Mouse (Mus musculus): Measurements from ENCODE around the gene Hook1. TPM values are rescaled to one million over a fixed set of nuclear protein-coding genes. Genes with fewer than 3 reads are reported as not detected.
"Not testable (repeated sequence)": the region's sequence is repeated elsewhere in the genome, so short reads cannot be mapped to it uniquely, and the experiment has no call there.

The Hook1 gene
- polyA plus RNA-seq, 1 experiment from 2014 or later: 7.9 TPM

DNA sequence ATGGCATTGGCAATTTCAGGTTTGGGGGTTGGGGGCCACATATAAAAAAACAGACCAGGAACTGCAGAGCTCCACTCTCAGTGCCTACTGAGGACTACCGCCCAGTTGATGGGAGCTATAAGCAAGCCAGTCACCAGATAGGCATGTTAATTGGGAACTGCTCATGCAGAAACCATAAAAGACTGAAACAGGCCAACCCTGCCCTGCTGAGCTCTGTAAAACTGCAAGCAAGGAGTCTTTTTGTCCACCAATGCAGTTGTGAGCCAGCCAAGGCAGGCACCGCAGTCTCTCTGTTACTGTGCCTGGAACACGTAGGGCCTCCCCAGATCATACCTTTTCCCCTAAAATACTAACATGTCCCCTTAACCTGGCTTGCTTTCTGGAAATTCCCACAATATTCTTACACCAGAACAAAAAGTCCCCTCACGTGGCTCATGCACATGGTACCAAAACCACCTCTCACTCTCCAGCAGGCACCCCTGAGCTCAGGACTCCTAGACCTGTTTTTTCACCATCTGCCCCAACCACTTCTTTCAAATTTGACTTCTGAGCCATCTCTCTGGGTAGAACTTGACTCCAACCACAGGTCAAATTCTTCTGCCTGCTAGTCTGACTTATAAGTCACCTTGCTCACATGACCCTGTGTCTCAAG is 32.5 kb upstream of the Hook1 start:
- Histone ChIP-seq H3K27me3 (ENCODE audit: control insufficient read depth, insufficient read depth, low read depth, low read length) (no peaks in the 10 kb centered on the region), H3K27ac (ENCODE audit: low read length) (no peak overlapping the region), H3K36me3 (ENCODE audit: control insufficient read depth, insufficient read depth) (no peaks in the 10 kb centered on the region), H3K4me3 (ENCODE audit: low read depth, low read length) (no peak overlapping the region), H3K9ac (ENCODE audit: low read depth, low read length) (no peak overlapping the region), H3K4me1 (ENCODE audit: control insufficient read depth, low read depth, low read length) (no peaks in the 10 kb centered on the region), H3K9me3 (replicated peaks; ENCODE audit: control insufficient read depth, low read length) (no peaks in the 10 kb centered on the region), H3K4me2 (ENCODE audit: low read depth, low read length) (no peak overlapping the region)
- ATAC-seq (ENCODE audit: low read depth): no peak
- WGBS (ENCODE audit: insufficient replicate concordance): 69% methylated on average over 4 of the region's 4 CpGs

DNA sequence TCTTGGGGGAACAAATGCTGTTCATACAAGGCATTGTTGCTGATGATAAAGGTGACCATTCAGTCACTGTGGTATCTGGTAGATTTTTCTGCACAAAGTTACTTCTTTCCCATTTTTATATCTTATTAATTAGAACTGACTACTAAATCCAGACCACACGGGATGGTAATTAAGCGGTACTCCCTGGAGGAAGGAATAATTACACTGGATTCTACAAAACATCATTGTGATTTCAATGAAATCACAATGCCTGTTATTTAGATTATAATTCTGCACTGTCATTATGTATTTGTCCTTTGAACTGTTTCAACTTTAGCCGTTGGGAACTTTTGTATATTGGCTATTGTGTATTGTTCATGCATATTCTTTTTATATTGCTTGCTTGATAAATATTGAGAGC is 28.3 kb upstream of the Hook1 start:
- Histone ChIP-seq H3K36me3 (ENCODE audit: control insufficient read depth, insufficient read depth) (no peaks in the 10 kb centered on the region), H3K27me3 (ENCODE audit: control insufficient read depth, insufficient read depth, low read depth, low read length) (no peaks in the 10 kb centered on the region), H3K4me3 (ENCODE audit: low read depth, low read length) (no peak overlapping the region), H3K4me2 (ENCODE audit: low read depth, low read length) (no peak overlapping the region), H3K9ac (ENCODE audit: low read depth, low read length) (no peak overlapping the region), H3K4me1 (ENCODE audit: control insufficient read depth, low read depth, low read length) (no peaks in the 10 kb centered on the region), H3K9me3 (replicated peaks; ENCODE audit: control insufficient read depth, low read length) (no peaks in the 10 kb centered on the region), H3K27ac (ENCODE audit: low read length) (no peak overlapping the region)
- ATAC-seq (ENCODE audit: low read depth): no peak
- 65% methylated on average over 3 of the region's 3 CpGs for WGBS (ENCODE audit: insufficient replicate concordance)

DNA sequence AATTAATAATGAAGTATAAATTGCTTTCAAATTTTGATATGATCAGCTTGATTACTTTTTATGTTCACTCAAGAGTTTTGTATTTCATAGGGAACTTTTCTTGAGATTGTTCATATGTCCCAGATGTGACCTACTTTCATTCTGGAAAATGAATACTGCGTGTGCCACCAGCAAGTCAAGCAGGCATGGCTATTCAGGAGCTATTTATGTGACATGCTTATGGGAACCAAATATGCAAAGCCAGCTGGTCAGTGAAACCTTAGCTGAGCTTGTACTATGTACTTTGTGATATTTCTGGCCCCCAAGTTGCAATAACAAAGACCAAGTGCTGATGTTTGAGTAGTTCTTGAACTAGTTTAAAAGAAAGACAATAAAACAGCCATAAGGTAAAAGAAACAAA is 19.1 kb upstream of the Hook1 start:
- Histone ChIP-seq H3K36me3 (ENCODE audit: control insufficient read depth, insufficient read depth) (no peaks in the 10 kb centered on the region), H3K4me3 (ENCODE audit: low read depth, low read length) (no peak overlapping the region), H3K27ac (ENCODE audit: low read length) (no peak overlapping the region), H3K27me3 (ENCODE audit: control insufficient read depth, insufficient read depth, low read depth, low read length) (no peaks in the 10 kb centered on the region), H3K9me3 (replicated peaks; ENCODE audit: control insufficient read depth, low read length) (no peaks in the 10 kb centered on the region), H3K4me2 (ENCODE audit: low read depth, low read length) (no peak overlapping the region), H3K9ac (ENCODE audit: low read depth, low read length) (no peak overlapping the region), H3K4me1 (ENCODE audit: control insufficient read depth, low read depth, low read length) (no peaks in the 10 kb centered on the region)
- WGBS (ENCODE audit: insufficient replicate concordance): 51% methylated on average over 1 of the region's 1 CpGs
- ATAC-seq (ENCODE audit: low read depth): no peak

DNA sequence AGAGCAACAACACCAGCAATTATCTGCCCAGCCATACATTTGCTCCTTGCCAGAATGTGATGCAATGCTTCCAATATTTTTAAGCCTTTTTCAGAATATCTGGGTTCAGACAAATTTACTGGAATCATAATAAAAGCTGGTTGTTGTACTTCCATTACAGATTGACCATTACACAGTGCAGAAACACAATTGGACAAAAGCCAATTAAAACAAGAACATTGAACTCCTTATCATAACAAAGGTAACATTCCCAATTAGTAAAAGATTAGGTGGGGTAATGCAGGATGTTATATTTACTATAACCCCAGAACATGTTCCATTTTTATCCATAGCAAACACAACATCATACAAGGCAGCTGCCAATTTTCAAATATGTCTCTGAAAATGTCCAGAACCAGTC is 13.7 kb upstream of the Hook1 start:
- no peak for ATAC-seq (ENCODE audit: low read depth)
- H3K4me3 ChIP-seq (ENCODE audit: low read depth, low read length): no peak overlapping the region
- no peak overlapping the region for H3K27ac ChIP-seq (ENCODE audit: low read length)
- H3K9me3 ChIP-seq (replicated peaks; ENCODE audit: control insufficient read depth, low read length): no peaks in the 10 kb centered on the region
- no peak overlapping the region for H3K9ac ChIP-seq (ENCODE audit: low read depth, low read length)
- H3K4me2 ChIP-seq (ENCODE audit: low read depth, low read length): no peak overlapping the region
- H3K36me3 ChIP-seq (ENCODE audit: control insufficient read depth, insufficient read depth): no peaks in the 10 kb centered on the region
- no peaks in the 10 kb centered on the region for H3K4me1 ChIP-seq (ENCODE audit: control insufficient read depth, low read depth, low read length)
- H3K27me3 ChIP-seq (ENCODE audit: control insufficient read depth, insufficient read depth, low read depth, low read length): no peaks in the 10 kb centered on the region

DNA sequence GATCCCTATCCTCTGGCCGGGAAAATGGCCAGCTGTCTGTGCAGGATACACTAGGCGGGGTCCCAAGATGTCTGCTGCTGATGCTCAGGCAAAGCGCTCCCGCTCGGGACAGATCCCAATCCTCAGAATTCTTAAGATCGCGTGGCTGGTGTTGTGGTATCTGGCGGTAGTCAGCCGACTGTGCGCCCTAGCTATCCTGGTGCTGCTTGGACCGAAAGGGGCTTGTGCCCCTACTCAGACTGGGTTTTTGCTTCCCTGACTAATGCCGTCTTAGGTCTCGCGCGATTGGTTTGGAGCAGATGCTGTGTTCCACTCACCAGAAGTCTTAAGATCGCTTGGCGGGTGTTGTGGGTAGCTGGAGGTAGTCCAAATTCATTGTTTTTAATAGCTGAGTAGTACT is 15.2 kb downstream of the Hook1 start:
- 82% methylated on average over 17 of the region's 17 CpGs for WGBS (ENCODE audit: insufficient replicate concordance)
- not testable (repeated sequence) for ATAC-seq (ENCODE audit: low read depth); H3K9ac ChIP-seq (ENCODE audit: low read depth, low read length)

DNA sequence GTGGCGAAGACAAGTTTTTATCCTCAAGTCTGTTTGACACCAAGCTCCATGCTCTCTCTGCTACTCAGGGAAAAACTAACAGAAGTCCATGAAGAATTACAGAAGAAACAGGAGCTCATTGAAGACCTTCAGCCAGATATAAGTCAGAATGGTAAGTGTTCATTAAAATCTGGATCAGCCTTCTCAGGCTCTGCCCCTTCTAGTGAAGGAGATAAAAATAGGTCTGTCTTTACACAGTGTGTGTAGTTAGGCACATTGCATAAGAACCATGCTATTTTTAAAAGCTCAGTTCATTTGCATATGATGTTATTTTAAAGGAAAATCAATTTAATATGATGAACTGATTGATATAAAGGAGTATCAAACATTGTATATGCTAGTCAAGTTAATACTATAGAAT is 49.8 kb downstream of the Hook1 start:
- no peaks in the 10 kb centered on the region for H3K4me1 ChIP-seq (ENCODE audit: control insufficient read depth, low read depth, low read length)
- no peaks in the 10 kb centered on the region for H3K36me3 ChIP-seq (ENCODE audit: control insufficient read depth, insufficient read depth)
- ATAC-seq (ENCODE audit: low read depth): no peak
- H3K9ac ChIP-seq (ENCODE audit: low read depth, low read length): no peak overlapping the region
- H3K4me2 ChIP-seq (ENCODE audit: low read depth, low read length): no peak overlapping the region
- WGBS (ENCODE audit: insufficient replicate concordance): 70% methylated on average over 1 of the region's 1 CpGs
- no peaks in the 10 kb centered on the region for H3K27me3 ChIP-seq (ENCODE audit: control insufficient read depth, insufficient read depth, low read depth, low read length)
- no peak overlapping the region for H3K4me3 ChIP-seq (ENCODE audit: low read depth, low read length)
- no peak overlapping the region for H3K27ac ChIP-seq (ENCODE audit: low read length)
- H3K9me3 ChIP-seq (replicated peaks; ENCODE audit: control insufficient read depth, low read length): no peaks in the 10 kb centered on the region

More for the DNA sequence above, 15.2 kb downstream of the Hook1 start:
- not testable (repeated sequence) for H3K27me3 ChIP-seq (ENCODE audit: control insufficient read depth, insufficient read depth, low read depth, low read length); H3K4me2 ChIP-seq (ENCODE audit: low read depth, low read length); H3K4me3 ChIP-seq (ENCODE audit: low read depth, low read length); H3K9me3 ChIP-seq (replicated peaks; ENCODE audit: control insufficient read depth, low read length); H3K4me1 ChIP-seq (ENCODE audit: control insufficient read depth, low read depth, low read length); H3K36me3 ChIP-seq (ENCODE audit: control insufficient read depth, insufficient read depth); H3K27ac ChIP-seq (ENCODE audit: low read length)

DNA sequence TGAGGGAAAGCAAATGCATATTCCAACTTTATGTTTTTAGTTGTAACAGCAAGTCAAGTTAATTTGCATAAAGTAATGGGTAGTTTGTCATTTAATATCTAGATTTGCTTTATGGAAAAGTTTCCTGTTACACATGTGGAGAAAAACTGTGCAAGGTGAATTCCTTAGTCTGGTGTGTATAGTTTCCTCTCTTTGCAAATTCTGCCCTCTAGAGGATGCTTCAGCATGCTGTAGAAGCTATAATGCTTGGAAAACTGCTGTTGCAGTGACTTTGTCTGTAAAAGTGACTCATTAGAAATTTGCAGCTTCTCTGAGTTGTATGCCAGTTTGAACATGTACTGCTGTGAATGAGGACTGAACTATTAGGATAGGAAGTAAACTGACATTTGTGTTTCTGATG is 55.8 kb downstream of the Hook1 start:
- no peak overlapping the region for H3K27ac ChIP-seq (ENCODE audit: low read length)
- no peak overlapping the region for H3K9ac ChIP-seq (ENCODE audit: low read depth, low read length)
- H3K4me1 ChIP-seq (ENCODE audit: control insufficient read depth, low read depth, low read length): no peaks in the 10 kb centered on the region
- no peak overlapping the region for H3K4me2 ChIP-seq (ENCODE audit: low read depth, low read length)
- H3K4me3 ChIP-seq (ENCODE audit: low read depth, low read length): no peak overlapping the region
- ATAC-seq (ENCODE audit: low read depth): no peak
- no peaks in the 10 kb centered on the region for H3K27me3 ChIP-seq (ENCODE audit: control insufficient read depth, insufficient read depth, low read depth, low read length)
- H3K9me3 ChIP-seq (replicated peaks; ENCODE audit: control insufficient read depth, low read length): no peaks in the 10 kb centered on the region
- H3K36me3 ChIP-seq (ENCODE audit: control insufficient read depth, insufficient read depth): no peaks in the 10 kb centered on the region

DNA sequence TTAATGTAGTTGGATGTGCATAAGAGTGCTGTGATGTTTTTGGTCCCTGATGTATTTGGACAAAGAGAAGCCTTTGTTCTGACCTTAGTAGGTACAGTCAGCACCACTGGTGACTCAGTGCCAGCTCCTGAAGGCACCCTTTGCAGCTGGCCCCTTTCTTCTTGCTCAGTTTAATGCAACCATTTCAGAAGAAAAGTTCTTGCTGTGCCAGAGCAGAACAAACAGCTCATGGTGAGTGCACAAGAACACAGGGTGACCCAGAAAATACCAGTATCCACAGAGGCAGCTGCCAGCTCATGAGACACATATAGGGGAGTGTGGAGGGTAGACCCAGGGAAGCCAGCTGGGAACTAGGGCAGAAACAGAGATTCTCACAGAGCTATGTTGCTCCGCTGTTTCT is 61.4 kb downstream of the Hook1 start:
- no peaks in the 10 kb centered on the region for H3K4me1 ChIP-seq (ENCODE audit: control insufficient read depth, low read depth, low read length)
- 78% methylated on average over 1 of the region's 1 CpGs for WGBS (ENCODE audit: insufficient replicate concordance)
- H3K9ac ChIP-seq (ENCODE audit: low read depth, low read length): no peak overlapping the region
- H3K27ac ChIP-seq (ENCODE audit: low read length): no peak overlapping the region
- no peaks in the 10 kb centered on the region for H3K27me3 ChIP-seq (ENCODE audit: control insufficient read depth, insufficient read depth, low read depth, low read length)
- no peak overlapping the region for H3K4me3 ChIP-seq (ENCODE audit: low read depth, low read length)
- no peaks in the 10 kb centered on the region for H3K36me3 ChIP-seq (ENCODE audit: control insufficient read depth, insufficient read depth)
- H3K9me3 ChIP-seq (replicated peaks; ENCODE audit: control insufficient read depth, low read length): no peaks in the 10 kb centered on the region
- no peak overlapping the region for H3K4me2 ChIP-seq (ENCODE audit: low read depth, low read length)
- ATAC-seq (ENCODE audit: low read depth): no peak

DNA sequence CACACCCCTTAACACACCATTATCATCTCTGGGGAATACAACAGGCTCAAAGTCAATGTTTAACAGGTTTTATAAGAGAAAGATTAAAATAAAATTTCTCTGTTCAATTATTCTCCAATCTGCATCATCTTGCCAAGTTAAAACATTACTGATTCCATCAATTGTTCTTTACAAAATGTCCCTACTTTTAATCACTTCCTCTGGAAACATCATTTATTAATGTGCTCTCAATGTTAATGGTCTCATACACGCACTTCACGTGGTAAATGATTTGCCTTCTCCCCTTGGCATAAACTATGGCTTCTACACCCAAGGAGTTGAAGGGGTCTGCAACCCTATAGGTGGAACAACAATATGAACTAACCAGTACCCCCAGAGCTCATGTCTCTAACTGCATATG is 93.1 kb downstream of the Hook1 start:
- no peak overlapping the region for H3K9ac ChIP-seq (ENCODE audit: low read depth, low read length)
- H3K9me3 ChIP-seq (replicated peaks; ENCODE audit: control insufficient read depth, low read length): no peaks in the 10 kb centered on the region
- ATAC-seq (ENCODE audit: low read depth): no peak
- H3K27me3 ChIP-seq (ENCODE audit: control insufficient read depth, insufficient read depth, low read depth, low read length): no peaks in the 10 kb centered on the region
- no peak overlapping the region for H3K4me3 ChIP-seq (ENCODE audit: low read depth, low read length)
- H3K4me2 ChIP-seq (ENCODE audit: low read depth, low read length): no peak overlapping the region
- H3K36me3 ChIP-seq (ENCODE audit: control insufficient read depth, insufficient read depth): no peaks in the 10 kb centered on the region
- no peaks in the 10 kb centered on the region for H3K4me1 ChIP-seq (ENCODE audit: control insufficient read depth, low read depth, low read length)
- H3K27ac ChIP-seq (ENCODE audit: low read length): no peak overlapping the region
- 65% methylated on average over 2 of the region's 2 CpGs for WGBS (ENCODE audit: insufficient replicate concordance)
